Mouse (Mus musculus): Measurements from ENCODE around the gene Neu1. TPM values are rescaled to one million over a fixed set of nuclear protein-coding genes. Genes with fewer than 3 reads are reported as not detected.
A peak's percentile ranks its signal among the peaks of the same experiment; 100 is the strongest.

The Neu1 gene
- polyA plus RNA-seq, 1 experiment from 2014 or later = 21.5 TPM

DNA sequence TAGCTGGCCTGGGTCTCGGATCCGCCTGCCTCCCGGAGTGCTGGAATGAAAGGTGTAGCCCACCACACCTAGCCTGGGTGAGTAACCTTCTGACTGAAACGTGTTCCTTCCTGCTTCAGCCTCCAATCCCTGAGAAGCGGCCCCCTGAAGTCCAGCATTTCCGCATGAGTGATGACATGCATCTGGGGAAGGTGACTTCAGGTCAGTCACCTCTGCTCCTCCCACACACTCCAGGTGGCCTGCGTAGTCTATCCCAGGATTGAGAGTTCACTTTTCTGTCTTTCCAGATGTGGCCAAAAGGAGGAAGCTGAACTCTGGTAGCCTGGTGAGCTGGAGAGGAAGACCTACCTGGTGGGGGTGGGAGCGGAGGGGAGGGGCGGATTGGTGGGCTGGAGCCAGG is 28.2 kb upstream of the Neu1 start:
- H3K4me1 ChIP-seq (replicated peaks) = no peaks in the 10 kb centered on the region
- H3K36me3 ChIP-seq = peaks cover 65% of the 10 kb centered on the region
- H3K4me2 ChIP-seq = no peak overlapping the region
- WGBS = 90% methylated on average over 9 of the region's 9 CpGs
- no peaks in the 10 kb centered on the region for H3K9me3 ChIP-seq (replicated peaks)
- H3K27ac ChIP-seq (ENCODE audit: poor library complexity, severe bottlenecking) = no peak overlapping the region
- no peaks in the 10 kb centered on the region for H3K27me3 ChIP-seq (replicated peaks)
- ATAC-seq (ENCODE audit: insufficient number of reproducible peaks, low FRiP score) = no peak
- H3K9ac ChIP-seq = no peak overlapping the region
- H3K4me3 ChIP-seq = no peak overlapping the region

DNA sequence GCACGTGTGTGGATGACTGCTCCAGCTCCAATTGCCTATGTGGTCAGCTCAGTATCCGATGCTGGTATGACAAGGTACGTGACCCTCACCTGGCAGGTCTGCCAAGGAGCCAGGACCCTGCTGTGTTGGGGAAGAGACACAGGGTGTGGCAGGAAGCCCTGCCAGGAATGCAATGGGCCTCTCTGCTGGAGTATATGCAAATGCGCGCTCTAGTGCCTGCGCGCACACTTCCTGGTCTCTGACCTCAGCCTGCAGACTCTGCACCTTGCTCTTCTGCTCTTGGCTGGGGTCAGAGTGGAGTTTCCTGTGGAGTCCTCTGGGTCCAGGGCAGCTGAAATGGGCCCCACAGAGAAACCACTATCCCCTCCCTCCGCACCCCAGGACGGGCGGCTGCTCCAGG is 20.1 kb upstream of the Neu1 start:
- no peak for ATAC-seq (ENCODE audit: insufficient number of reproducible peaks, low FRiP score)
- peaks cover 81% of the 10 kb centered on the region for H3K36me3 ChIP-seq
- H3K4me1 ChIP-seq (replicated peaks) = peaks cover 3% of the 10 kb centered on the region; the same call in 1 of the 2 replicates
- WGBS = 85% methylated on average over 10 of the region's 10 CpGs
- H3K27me3 ChIP-seq (replicated peaks) = no peaks in the 10 kb centered on the region
- no peak overlapping the region for H3K4me3 ChIP-seq
- H3K27ac ChIP-seq (ENCODE audit: poor library complexity, severe bottlenecking) = no peak overlapping the region
- H3K4me2 ChIP-seq = no peak overlapping the region
- H3K9ac ChIP-seq = no peak overlapping the region
- no peaks in the 10 kb centered on the region for H3K9me3 ChIP-seq (replicated peaks)

DNA sequence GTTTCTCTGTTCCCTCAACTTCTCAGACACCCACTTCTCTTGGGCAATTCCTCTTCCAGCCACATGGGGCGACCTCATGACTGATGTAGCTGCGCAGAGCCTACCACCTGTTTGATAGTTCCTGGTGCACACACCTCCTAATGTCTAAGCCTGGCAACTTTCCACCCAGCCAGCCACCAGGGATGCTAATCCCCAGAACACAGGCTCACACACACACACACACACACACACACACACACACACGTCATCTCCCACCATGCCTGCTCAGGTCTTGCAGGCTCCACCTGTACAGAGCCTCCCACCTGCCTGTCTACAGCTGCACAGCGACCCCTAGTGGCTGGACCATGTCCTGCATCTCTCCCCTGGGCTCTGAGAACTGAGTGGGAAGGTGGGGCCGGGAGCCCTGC is 19.1 kb upstream of the Neu1 start:
- Histone ChIP-seq H3K9ac (no peak overlapping the region), H3K4me1 (replicated peaks) (peaks cover 3% of the 10 kb centered on the region; the same call in 1 of the 2 replicates), H3K4me2 (no peak overlapping the region), H3K4me3 (no peak overlapping the region), H3K36me3 (peaks cover 71% of the 10 kb centered on the region), H3K27me3 (replicated peaks) (no peaks in the 10 kb centered on the region), H3K9me3 (replicated peaks) (no peaks in the 10 kb centered on the region), H3K27ac (ENCODE audit: poor library complexity, severe bottlenecking) (no peak overlapping the region)
- peak; percentile 48; the same call in 1 of the 2 replicates for ATAC-seq (ENCODE audit: insufficient number of reproducible peaks, low FRiP score)
- 54% methylated on average over 5 of the region's 5 CpGs for WGBS

DNA sequence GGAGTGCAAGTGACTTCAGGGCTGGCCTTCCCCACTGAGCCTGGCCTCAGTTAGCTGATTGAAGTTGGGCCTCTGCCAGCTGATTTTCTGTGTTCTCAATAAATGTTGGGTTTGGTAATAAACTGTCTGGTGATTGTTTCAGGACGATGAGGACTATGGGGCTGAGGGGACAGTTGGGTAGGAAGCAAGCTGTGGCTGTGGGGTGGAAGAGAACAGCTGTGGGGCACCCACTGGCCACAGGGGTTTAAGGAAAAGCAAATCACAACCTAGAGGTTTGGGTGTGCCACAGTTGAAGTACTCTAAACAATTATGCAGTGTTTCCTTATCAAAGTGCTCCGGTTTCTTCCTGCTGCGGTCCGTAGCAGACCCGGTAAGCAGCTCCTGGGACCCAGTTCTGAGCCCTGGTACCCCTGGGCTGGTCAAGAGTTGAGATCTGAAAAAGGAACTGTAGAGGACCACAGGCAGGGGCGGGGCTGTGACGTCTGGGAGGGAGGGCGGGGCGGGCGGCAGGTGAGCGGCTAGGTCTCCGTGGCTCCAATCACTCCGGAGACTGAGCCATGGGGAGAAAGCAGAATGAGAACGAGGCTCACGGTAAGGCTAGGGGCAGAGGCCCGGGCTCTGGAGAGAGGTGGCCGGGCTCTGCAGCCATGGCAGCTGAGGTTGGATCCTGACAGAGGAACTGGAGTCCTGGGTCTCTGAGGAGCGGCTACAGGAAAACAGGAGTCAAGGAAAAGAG is 17.0 kb upstream of the Neu1 start, which contains the start of gene Slc44a4:
Gene Slc44a4, plus strand, starts transcription at position 537 of the 736 bp plus-strand sequence.
- Histone ChIP-seq H3K27me3 (replicated peaks) (no peaks in the 10 kb centered on the region), H3K9me3 (replicated peaks) (no peaks in the 10 kb centered on the region), H3K27ac (ENCODE audit: poor library complexity, severe bottlenecking) (no peak within 1 kb of the TSS), H3K36me3 (peaks cover 50% of the 10 kb centered on the region), H3K4me2 (no peak within 1 kb of the TSS), H3K4me3 (no peak within 1 kb of the TSS), H3K4me1 (replicated peaks) (peaks cover 3% of the 10 kb centered on the region; the same call in 1 of the 2 replicates), H3K9ac (no peak within 1 kb of the TSS)
- no peak for ATAC-seq (ENCODE audit: insufficient number of reproducible peaks, low FRiP score)
- 33% methylated on average over 18 of the region's 18 CpGs for WGBS

DNA sequence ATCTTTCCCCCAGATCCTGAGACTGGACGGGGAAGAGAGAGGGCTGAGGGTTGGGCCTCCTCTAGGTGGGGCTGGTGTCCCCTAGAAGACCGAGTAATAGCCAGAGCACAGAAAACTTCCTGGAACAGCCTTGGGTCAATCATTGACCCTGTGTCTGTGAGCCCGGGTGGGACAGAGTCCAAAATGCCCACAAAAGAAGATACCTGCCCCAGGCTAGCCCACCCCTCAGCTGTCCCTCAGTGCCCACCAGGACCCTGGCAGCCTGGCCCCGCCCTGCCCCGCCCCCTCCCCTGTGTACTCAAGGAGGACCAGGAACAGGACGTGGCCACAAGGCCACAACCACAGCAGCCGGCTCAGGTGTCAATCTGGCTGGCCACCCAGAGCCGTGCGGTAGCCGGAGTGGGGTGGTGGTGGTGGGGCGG is 15.6 kb upstream of the Neu1 start:
- H3K27ac ChIP-seq (ENCODE audit: poor library complexity, severe bottlenecking) = no peak overlapping the region
- peaks cover 37% of the 10 kb centered on the region for H3K36me3 ChIP-seq
- peak overlapping the region; percentile 26 for H3K4me2 ChIP-seq
- 0 out of 2 replicates have a peak, but pooled peaks have one; percentile 19 for ATAC-seq (ENCODE audit: insufficient number of reproducible peaks, low FRiP score)
- peak overlapping the region; percentile 12; the same call in 1 of the 2 replicates for H3K9ac ChIP-seq
- H3K4me3 ChIP-seq = no peak overlapping the region
- peaks cover 3% of the 10 kb centered on the region; the same call in 1 of the 2 replicates for H3K4me1 ChIP-seq (replicated peaks)
- H3K27me3 ChIP-seq (replicated peaks) = no peaks in the 10 kb centered on the region
- no peaks in the 10 kb centered on the region for H3K9me3 ChIP-seq (replicated peaks)
- WGBS = 22% methylated on average over 11 of the region's 11 CpGs

DNA sequence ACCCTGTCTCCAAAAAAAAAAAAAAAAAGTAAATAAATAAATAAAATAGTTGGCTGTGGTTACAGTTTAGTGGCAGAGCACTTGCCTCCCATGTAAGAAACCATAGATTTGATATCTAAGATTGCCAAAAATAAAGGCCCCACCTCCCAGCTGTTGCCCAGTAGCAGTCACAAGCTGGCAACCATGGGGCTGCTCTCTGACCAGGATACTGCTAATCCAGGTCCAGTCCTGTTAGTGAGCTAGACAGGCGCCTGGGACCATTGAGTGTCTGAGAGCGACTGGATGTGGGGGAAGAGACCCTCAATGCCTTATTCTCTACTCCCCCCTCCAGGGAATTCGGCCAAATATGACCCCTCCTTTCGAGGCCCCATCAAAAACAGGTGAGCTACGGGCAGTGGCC is 14.7 kb upstream of the Neu1 start:
- H3K4me1 ChIP-seq (replicated peaks) = peaks cover 3% of the 10 kb centered on the region; the same call in 1 of the 2 replicates
- no peak overlapping the region for H3K4me3 ChIP-seq
- H3K9ac ChIP-seq = no peak overlapping the region
- no peaks in the 10 kb centered on the region for H3K27me3 ChIP-seq (replicated peaks)
- no peak overlapping the region for H3K27ac ChIP-seq (ENCODE audit: poor library complexity, severe bottlenecking)
- WGBS = 84% methylated on average over 5 of the region's 5 CpGs
- H3K9me3 ChIP-seq (replicated peaks) = no peaks in the 10 kb centered on the region
- peaks cover 28% of the 10 kb centered on the region for H3K36me3 ChIP-seq
- ATAC-seq (ENCODE audit: insufficient number of reproducible peaks, low FRiP score) = no peak
- H3K4me2 ChIP-seq = no peak overlapping the region

DNA sequence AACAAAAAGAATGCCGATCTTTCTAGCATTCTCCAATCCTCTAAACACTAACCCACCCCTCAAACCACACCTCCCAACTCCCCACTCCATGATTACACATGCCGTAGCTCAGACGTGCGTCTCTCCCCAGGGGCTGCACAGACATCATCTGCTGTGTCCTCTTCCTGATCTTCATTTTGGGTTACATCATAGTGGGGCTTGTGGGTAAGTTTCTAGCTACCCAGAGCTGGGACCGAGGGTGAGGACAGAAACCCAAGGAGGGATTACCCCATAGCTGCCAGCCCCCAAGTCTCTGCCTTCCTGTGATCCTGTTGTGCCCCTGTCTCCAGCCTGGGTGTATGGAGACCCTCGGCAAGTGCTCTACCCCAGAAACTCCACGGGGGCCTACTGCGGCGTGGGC is 13.9 kb upstream of the Neu1 start:
- Histone ChIP-seq H3K27ac (ENCODE audit: poor library complexity, severe bottlenecking) (no peak overlapping the region), H3K9me3 (replicated peaks) (no peaks in the 10 kb centered on the region), H3K27me3 (replicated peaks) (no peaks in the 10 kb centered on the region), H3K36me3 (peaks cover 19% of the 10 kb centered on the region), H3K4me2 (no peak overlapping the region), H3K4me1 (replicated peaks) (peaks cover 3% of the 10 kb centered on the region; the same call in 1 of the 2 replicates), H3K9ac (no peak overlapping the region), H3K4me3 (no peak overlapping the region)
- no peak for ATAC-seq (ENCODE audit: insufficient number of reproducible peaks, low FRiP score)
- 67% methylated on average over 9 of the region's 9 CpGs for WGBS

DNA sequence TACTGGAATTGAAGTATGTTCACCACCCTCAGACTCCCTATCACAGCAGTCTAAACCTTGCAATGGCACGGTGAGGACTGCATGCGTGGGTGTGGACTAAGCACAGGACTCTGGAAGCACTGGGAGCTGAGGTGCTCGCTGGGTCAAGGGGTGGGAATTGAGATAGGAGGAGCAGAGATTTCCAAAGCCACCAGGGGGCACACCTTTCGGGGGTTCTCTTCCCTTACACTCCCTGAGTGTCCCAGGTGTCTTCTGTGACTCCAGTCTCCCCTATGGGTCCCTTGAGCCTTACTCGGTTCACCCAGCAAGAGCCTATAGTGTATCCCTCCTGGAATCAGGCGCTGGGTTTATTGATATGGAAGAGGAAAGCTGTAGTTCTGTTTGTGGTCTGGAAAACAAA is 8.1 kb upstream of the Neu1 start:
- Histone ChIP-seq H3K9ac (no peak overlapping the region), H3K4me2 (no peak overlapping the region), H3K4me3 (no peak overlapping the region), H3K9me3 (replicated peaks) (no peaks in the 10 kb centered on the region), H3K4me1 (replicated peaks) (no peaks in the 10 kb centered on the region), H3K27me3 (replicated peaks) (no peaks in the 10 kb centered on the region), H3K27ac (ENCODE audit: poor library complexity, severe bottlenecking) (no peak overlapping the region), H3K36me3 (no peaks in the 10 kb centered on the region)
- WGBS = 45% methylated on average over 6 of the region's 6 CpGs
- ATAC-seq (ENCODE audit: insufficient number of reproducible peaks, low FRiP score) = no peak

DNA sequence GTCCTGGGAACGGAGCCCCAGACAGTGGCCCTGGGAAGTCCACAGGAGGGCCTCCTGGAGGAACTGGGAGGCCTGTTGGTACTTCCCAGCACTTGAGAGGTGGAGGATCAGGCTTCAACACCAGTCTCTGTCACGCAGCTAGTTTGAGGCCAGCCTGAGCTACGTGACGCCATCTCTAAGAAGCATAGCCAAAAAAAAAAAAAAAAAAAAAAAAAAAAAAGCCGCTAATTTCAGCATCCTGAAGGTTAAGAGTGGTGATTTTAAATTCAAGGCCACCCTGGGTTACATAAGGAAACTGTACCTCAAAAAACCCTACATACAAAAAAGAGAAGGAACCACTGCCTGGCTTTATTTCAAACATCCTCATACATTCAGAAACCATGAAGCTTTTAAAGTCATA is 6.8 kb upstream of the Neu1 start:
- Histone ChIP-seq H3K4me2 (no peak overlapping the region), H3K9me3 (replicated peaks) (no peaks in the 10 kb centered on the region), H3K36me3 (no peaks in the 10 kb centered on the region), H3K27ac (ENCODE audit: poor library complexity, severe bottlenecking) (no peak overlapping the region), H3K4me3 (no peak overlapping the region), H3K4me1 (replicated peaks) (0 out of 2 replicates have a peak, but pooled peaks cover 4% of the 10 kb centered on the region), H3K9ac (no peak overlapping the region), H3K27me3 (replicated peaks) (no peaks in the 10 kb centered on the region)
- no peak for ATAC-seq (ENCODE audit: insufficient number of reproducible peaks, low FRiP score)
- WGBS = 74% methylated on average over 5 of the region's 5 CpGs

DNA sequence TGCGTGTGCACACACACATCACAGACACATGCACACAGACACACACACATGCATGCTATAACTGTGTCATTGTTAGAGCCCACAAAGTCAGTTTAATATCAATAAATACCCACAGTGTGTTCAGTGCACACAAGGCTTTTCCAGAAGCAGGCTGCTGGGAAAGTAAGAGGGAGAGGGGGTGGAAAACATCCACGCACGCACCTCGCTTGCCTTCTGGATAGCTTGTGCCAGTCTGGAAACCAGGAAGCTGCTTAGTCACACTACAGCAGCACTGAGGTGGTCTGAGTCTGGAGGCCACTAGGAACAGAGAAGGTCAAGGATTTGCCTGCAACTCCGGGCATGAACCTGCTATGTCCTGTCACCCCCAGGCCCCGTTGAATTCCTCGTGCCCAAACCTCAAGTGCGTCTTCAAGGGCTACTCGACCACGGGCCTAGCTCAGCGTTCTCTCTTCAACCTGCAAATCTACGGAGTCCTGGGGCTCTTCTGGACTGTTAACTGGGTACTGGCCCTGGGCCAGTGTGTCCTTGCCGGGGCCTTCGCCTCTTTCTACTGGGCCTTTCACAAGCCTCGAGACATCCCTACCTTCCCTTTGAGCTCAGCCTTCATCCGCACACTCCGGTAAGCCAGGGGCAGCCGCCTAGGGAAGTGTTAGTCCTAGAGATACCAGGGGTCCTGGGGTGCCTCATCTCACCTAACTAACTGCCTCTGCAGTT is 3.6 kb upstream of the Neu1 start:
- Histone ChIP-seq H3K27me3 (replicated peaks) (no peaks in the 10 kb centered on the region), H3K9ac (no peak overlapping the region), H3K4me1 (replicated peaks) (peaks cover 14% of the 10 kb centered on the region), H3K4me3 (no peak overlapping the region), H3K9me3 (replicated peaks) (no peaks in the 10 kb centered on the region), H3K4me2 (no peak overlapping the region), H3K27ac (ENCODE audit: poor library complexity, severe bottlenecking) (no peak overlapping the region), H3K36me3 (no peaks in the 10 kb centered on the region)
- 73% methylated on average over 18 of the region's 18 CpGs for WGBS
- no peak for ATAC-seq (ENCODE audit: insufficient number of reproducible peaks, low FRiP score)

DNA sequence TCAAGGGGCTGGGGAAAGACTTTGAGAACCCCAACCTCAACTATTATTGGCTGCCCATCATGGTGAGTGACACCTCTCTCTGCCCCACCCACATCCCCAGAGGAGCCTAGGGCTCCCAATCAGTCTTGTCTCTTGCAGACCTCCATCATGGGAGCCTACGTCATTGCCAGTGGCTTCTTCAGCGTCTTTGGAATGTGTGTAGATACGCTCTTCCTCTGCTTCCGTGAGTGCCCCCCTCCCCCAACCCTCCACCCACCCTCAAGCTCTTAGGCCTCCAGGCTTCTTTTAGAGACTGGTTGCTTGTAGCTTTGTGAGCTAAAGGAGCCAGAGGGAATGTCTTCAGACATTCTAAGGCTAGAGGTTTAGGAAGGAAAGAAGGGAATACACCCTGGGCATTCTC is 2.2 kb upstream of the Neu1 start:
- Histone ChIP-seq H3K9ac (no peak overlapping the region), H3K36me3 (peaks cover 2% of the 10 kb centered on the region; the same call in 1 of the 2 replicates), H3K27ac (ENCODE audit: poor library complexity, severe bottlenecking) (no peak overlapping the region), H3K4me2 (no peak overlapping the region), H3K27me3 (replicated peaks) (no peaks in the 10 kb centered on the region), H3K4me1 (replicated peaks) (peaks cover 14% of the 10 kb centered on the region), H3K4me3 (no peak overlapping the region), H3K9me3 (replicated peaks) (no peaks in the 10 kb centered on the region)
- 42% methylated on average over 4 of the region's 4 CpGs for WGBS
- no peak for ATAC-seq (ENCODE audit: insufficient number of reproducible peaks, low FRiP score)

Data from heart, embryonic 12.5 days (tissue).